Mouse (Mus musculus): Measurements from ENCODE around the gene Disp2. TPM values are rescaled to one million over a fixed set of nuclear protein-coding genes. Genes with fewer than 3 reads are reported as not detected.

Disp2 gene
- total RNA-seq, 2 experiments from 2014 or later = 0.34 to 0.35 TPM

GRCm38 (mm10) chr2:118844427-118844826 lies 64.9 kb downstream of the Disp2 start:
- DNase-seq = no peak

- DNase-seq = peak; percentile 9
Observed at GRCm38 (mm10) chr2:118846246-118846645, 66.7 kb downstream of the Disp2 start.

- no peak for DNase-seq
Observed at GRCm38 (mm10) chr2:118851756-118852155, 72.2 kb downstream of the Disp2 start.

Other genes starting within 250 kb of the Disp2 start
- gene Bmf, start 230.0 kb upstream of the Disp2 start, total RNA-seq (2021) = 10 to 100 TPM; 14.5 to 15.7 TPM
- 10 to 100 TPM in 1 of 2 experiments, 1 to 10 TPM in 1; 9.2 to 15.6 TPM for gene Bub1b, start 181.5 kb upstream of the Disp2 start, total RNA-seq (2021)
- under 1 TPM; 0.33 to 0.43 TPM for gene Pak6, start 116.4 kb upstream of the Disp2 start, total RNA-seq (2021)
- gene Ankrd63, start 75.8 kb upstream of the Disp2 start, total RNA-seq (2021) = under 1 TPM in 1 of 2 experiments, not detected in 1; 0.09 TPM
- 1 to 10 TPM in 1 of 2 experiments, under 1 TPM in 1; 0.40 to 1.1 TPM for gene Plcb2, start 51.3 kb upstream of the Disp2 start, total RNA-seq (2021)
- gene Inafm2, start 34.0 kb upstream of the Disp2 start, total RNA-seq (2021) = 1 to 10 TPM; 6.0 to 8.6 TPM
- gene Ccdc9b, start 17.1 kb upstream of the Disp2 start, total RNA-seq (2021) = 1 to 10 TPM; 5.7 to 8.5 TPM
- gene Phgr1, start 7.0 kb upstream of the Disp2 start, total RNA-seq (2021) = not detected
- 10 to 100 TPM in 1 of 2 experiments, 1 to 10 TPM in 1; 9.4 to 10.0 TPM for gene Knstrn, start 34.3 kb downstream of the Disp2 start, total RNA-seq (2021)
- gene Ivd, start 82.2 kb downstream of the Disp2 start, total RNA-seq (2021) = 10 to 100 TPM; 57.9 to 75.4 TPM
- 1 to 10 TPM; 4.8 to 7.4 TPM for gene Bahd1, start 120.7 kb downstream of the Disp2 start, total RNA-seq (2021)
- 10 to 100 TPM in 1 of 2 experiments, 1 to 10 TPM in 1; 9.8 to 11.3 TPM for gene Chst14, start 146.8 kb downstream of the Disp2 start, total RNA-seq (2021)
- 1 to 10 TPM; 7.4 to 8.2 TPM for gene Ccdc32, start 249.7 kb downstream of the Disp2 start, total RNA-seq (2021)